9 mouse cellular contexts compared by ENCODE assay signal in the genomic region with DNA sequence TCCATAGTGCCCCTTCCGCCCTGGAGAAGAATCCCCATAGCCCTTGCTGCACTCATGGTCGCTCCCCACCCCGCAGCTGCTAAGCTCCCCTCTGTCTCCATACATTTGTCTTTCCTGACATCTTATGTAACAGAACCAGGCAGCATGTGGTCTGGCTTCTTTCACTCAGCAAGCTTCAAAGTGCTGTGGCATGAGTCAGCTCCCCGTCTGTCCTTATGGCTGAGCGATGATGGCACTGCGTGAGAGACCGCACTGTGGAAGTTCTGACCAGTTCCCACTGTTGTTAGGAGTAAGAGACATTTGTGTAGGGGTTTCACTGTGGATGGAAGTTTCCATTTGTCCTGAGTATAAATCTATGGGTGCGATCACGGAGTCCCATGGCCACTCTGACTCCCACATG.
DNase-seq lines count a peak whose midpoint lies in the region; ATAC-seq and TF ChIP-seq lines count a peak whose summit lies in the region.
"Had no signal": no experiment of that assay in that cellular context is flagged by ENCODE, and none has a peak within 500 bp of the region (broad histone marks: within the 10 kb centered on the region; RNA-seq: fewer than 3 reads in every experiment).

No protein-coding gene starts in this region.

- WGBS in cerebellum, adult 2 months: 26% methylated on average over 9 of the region's 9 CpGs
- 26% methylated on average over 9 of the region's 9 CpGs for WGBS in stomach, embryonic 16.5 days

- peaks cover 26% of the 10 kb centered on the region for H3K4me1 ChIP-seq in cerebellum, adult 2 months (ENCODE audit: control insufficient read depth, insufficient read depth, low read length)
- peaks cover 52% of the 10 kb centered on the region for H3K4me1 ChIP-seq in megakaryocyte, embryonic 14.5 days
- H3K4me1 ChIP-seq in stomach, embryonic 16.5 days (ENCODE audit: control insufficient read depth, insufficient read depth, low read length): peaks cover 17% of the 10 kb centered on the region
- H3K4me1 ChIP-seq: liver, embryonic 15.5 days had no signal

- H3K9ac ChIP-seq in stomach, embryonic 16.5 days (ENCODE audit: low read length): no peak overlapping the region; the same call in 1 of the 2 replicates
- H3K9ac ChIP-seq: liver, embryonic 15.5 days had no signal

- DNase-seq in cerebellum, adult 2 months: peak; percentile 66 to 83
- DNase-seq in cerebellum, adult 11 months: no peak
- DNase-seq in layer of hippocampus, postnatal 14 days (ENCODE audit: low spot score in 2 of 2): no peak

- TF ChIP-seq POLR2A in cerebellum, adult 2 months (IDR thresholded peaks at IDR 0.05; ENCODE audit: borderline replicate concordance, insufficient read depth, low read length): no peak

- H3K9me3 ChIP-seq in megakaryocyte, embryonic 14.5 days: no peaks in the 10 kb centered on the region
- H3K9me3 ChIP-seq in stomach, embryonic 16.5 days (replicated peaks; ENCODE audit: control insufficient read depth, low read length): no peaks in the 10 kb centered on the region
- H3K9me3 ChIP-seq: liver, embryonic 15.5 days had no signal

- no peak for ATAC-seq in megakaryocyte, adult 5-6 weeks (ENCODE audit: poor library complexity, severe bottlenecking)
- ATAC-seq in granulocyte monocyte progenitor cell, adult 5-6 weeks (replicated peaks; ENCODE audit: poor library complexity, severe bottlenecking): peak; percentile 64
- peak; percentile 62; the same call in 1 of the 2 replicates for ATAC-seq in stomach, embryonic 16.5 days (ENCODE audit: insufficient read depth, low FRiP score)
- no peak for ATAC-seq in monocyte, adult 5-6 weeks (replicated peaks; ENCODE audit: insufficient number of reproducible peaks, low FRiP score, low TSS enrichment, poor library complexity, severe bottlenecking)

- no peak for TF ChIP-seq CTCF in cerebellum, adult 2 months (IDR thresholded peaks at IDR 0.05; ENCODE audit: borderline replicate concordance, insufficient read depth, low read depth, low read length)

- no peak overlapping the region for H3K4me2 ChIP-seq in stomach, embryonic 16.5 days (ENCODE audit: low read depth, low read length)
- H3K4me2 ChIP-seq: liver, embryonic 15.5 days had no signal

- H3K36me3 ChIP-seq in megakaryocyte, embryonic 14.5 days (replicated peaks; ENCODE audit: low read length): no peaks in the 10 kb centered on the region
- H3K36me3 ChIP-seq in stomach, embryonic 16.5 days (ENCODE audit: control insufficient read depth, insufficient read depth, low read length): no peaks in the 10 kb centered on the region
- H3K36me3 ChIP-seq: liver, embryonic 15.5 days had no signal

- H3K27ac ChIP-seq in cerebellum, adult 2 months (ENCODE audit: insufficient read depth, low read length): no peak overlapping the region
- H3K27ac ChIP-seq in stomach, embryonic 16.5 days (ENCODE audit: low read length): no peak overlapping the region
- H3K27ac ChIP-seq: liver, embryonic 15.5 days had no signal

- no peaks in the 10 kb centered on the region for H3K27me3 ChIP-seq in cerebellum, adult 2 months (ENCODE audit: control insufficient read depth, insufficient read depth, low read length)
- peaks cover 75% of the 10 kb centered on the region for H3K27me3 ChIP-seq in megakaryocyte, embryonic 14.5 days (replicated peaks)
- no peaks in the 10 kb centered on the region for H3K27me3 ChIP-seq in stomach, embryonic 16.5 days (ENCODE audit: control insufficient read depth, insufficient read depth, low read length)

- H3K4me3 ChIP-seq in cerebellum, adult 2 months (replicated peaks; ENCODE audit: insufficient read depth, low read depth, low read length): no peak overlapping the region
- peak overlapping the region; percentile 55 for H3K4me3 ChIP-seq in megakaryocyte, embryonic 14.5 days (replicated peaks)
- no peak overlapping the region for H3K4me3 ChIP-seq in stomach, embryonic 16.5 days (replicated peaks; ENCODE audit: low read length)
- H3K4me3 ChIP-seq: liver, embryonic 15.5 days had no signal

Comparison
In these comparisons a context has a peak if more than half of its experiments do, and no peak if none do; other contexts are left out.
1. DNase-seq: peak in cerebellum, adult 2 months (2 of 2); none in cerebellum, adult 11 months (single experiment) and layer of hippocampus, postnatal 14 days (0 of 2).
2. ATAC-seq: peak in granulocyte monocyte progenitor cell, adult 5-6 weeks (single experiment) and stomach, embryonic 16.5 days (single experiment); none in megakaryocyte, adult 5-6 weeks (single experiment) and monocyte, adult 5-6 weeks (single experiment).